Mouse (Mus musculus) ES-E14 (cell line): ENCODE measurements around the gene Zranb3.

Source experiments
- CHD2 ChIP-seq: IDR thresholded peaks from 2 replicates; pipeline ENCODE4 v1.6.1; 2014; ENCODE audit warnings: mild to moderate bottlenecking, low read depth, low read length, inconsistent platforms
- HCFC1 ChIP-seq: IDR thresholded peaks from 2 replicates; pipeline ENCODE4 v1.6.1; 2012; ENCODE audit warnings: low read length, inconsistent platforms, borderline replicate concordance; ENCODE audit not compliant: insufficient read depth
- MAFK ChIP-seq: IDR thresholded peaks from 2 replicates; pipeline ENCODE4 v1.6.1; 2014; ENCODE audit warnings: mild to moderate bottlenecking, low read depth, low read length, inconsistent platforms; ENCODE audit not compliant: insufficient read depth
- ZC3H11A ChIP-seq: IDR thresholded peaks from 2 replicates; pipeline ENCODE4 v1.6.1; 2012; ENCODE audit warnings: low read depth, mild to moderate bottlenecking, inconsistent platforms, low read length, borderline replicate concordance
- ZNF384 ChIP-seq: IDR thresholded peaks from 2 replicates; pipeline ENCODE4 v1.6.1; 2012; ENCODE audit warnings: low read depth, low read length, inconsistent platforms

GRCm38 (mm10) chr1:127946615-127947249, 156.1 kb downstream of the Zranb3 start:
- no peak for TF ChIP-seq ZC3H11A
- no peak for TF ChIP-seq MAFK
- no peak for TF ChIP-seq CHD2
- no peak for TF ChIP-seq ZNF384
- no peak for TF ChIP-seq HCFC1
